Mouse (Mus musculus) midbrain, embryonic 11.5 days (tissue): ENCODE data around the gene Ltbp1. TPM values are rescaled to one million over a fixed set of nuclear protein-coding genes. Genes with fewer than 3 reads are reported as not detected.

Experiments
- ATAC-seq: fragments of 200-750 bp; cut with Nextera tagmentation; 2 replicates; pipeline ENCODE4 v1.8.0; 2017; ENCODE audit warnings: moderate TSS enrichment, moderate library complexity; ENCODE audit not compliant: low FRiP score
- DNase-seq: peaks from one replicate; pipeline ENCODE4 v3.0.0; 2015; ENCODE audit warnings: low spot score; ENCODE audit errors: missing footprints
- H3K27ac ChIP-seq: fragments of 300-500 bp; sonication (generic); 2 replicates; pipeline ENCODE4 v1.5.1; 2014; ENCODE audit warnings: low read depth, low read length
- H3K27me3 ChIP-seq: fragments of 300-500 bp; sonication (generic); 2 replicates; pipeline ENCODE4 v1.6.1; 2014; ENCODE audit warnings: mild to moderate bottlenecking, low read length, moderate library complexity, mixed read lengths; ENCODE audit not compliant: control insufficient read depth, insufficient read depth
- H3K36me3 ChIP-seq: fragments of 300-500 bp; sonication (generic); 2 replicates; pipeline ENCODE4 v1.6.1; 2014; ENCODE audit warnings: mild to moderate bottlenecking, low read length, moderate library complexity, mixed read lengths; ENCODE audit not compliant: control insufficient read depth, insufficient read depth
- H3K4me1 ChIP-seq: fragments of 300-500 bp; sonication (generic); 2 replicates; pipeline ENCODE4 v1.6.1; 2014; ENCODE audit warnings: low read length; ENCODE audit not compliant: control insufficient read depth, insufficient read depth
- H3K4me2 ChIP-seq: fragments of 300-500 bp; sonication (generic); 2 replicates; pipeline ENCODE4 v1.6.1; 2014; ENCODE audit warnings: mild to moderate bottlenecking, moderate library complexity
- H3K4me3 ChIP-seq: fragments of 300-500 bp; sonication (generic); 2 replicates; pipeline ENCODE4 v1.5.1; 2014; ENCODE audit warnings: low read depth, low read length
- H3K9ac ChIP-seq: fragments of 300-500 bp; sonication (generic); 2 replicates; pipeline ENCODE4 v1.6.1; 2014; ENCODE audit warnings: low read length
- H3K9me3 ChIP-seq: fragments of 300-500 bp; sonication (generic); 2 replicates; pipeline ENCODE4 v1.6.1; 2016; ENCODE audit warnings: low read length; ENCODE audit not compliant: control insufficient read depth
- whole genome bisulfite sequencing: fragments of 180-500 bp; shearing (Covaris S2); extraction: QIAGEN DNeasy Blood & Tissue Kit; methylation state at CpG from one replicate; pipeline ENCODE4 v1.1.7; 2014; 5-methylcytosine and 5-hydroxymethylcytosine counted together
- polyA plus RNA-seq: library from polyadenylated mRNA; unstranded; fragments of >200 nt; fragmentation: Nextera tagmentation; extraction: Ambion mirVana; gene quantifications from 2 replicates; pipeline ENCODE4 v1.2.1, GENCODE M21; 2014

Ltbp1 gene
- polyA plus RNA-seq, 1 experiment from 2014 or later = 6.2 TPM

GRCm38 (mm10) chr17:75416861-75417260 lies 411.5 kb downstream of the Ltbp1 start:
- H3K9me3 ChIP-seq = no peaks in the 10 kb centered on the region
- H3K27me3 ChIP-seq = no peaks in the 10 kb centered on the region
- no peak overlapping the region for H3K27ac ChIP-seq
- 84% methylated on average over 3 of the region's 3 CpGs for WGBS
- no peaks in the 10 kb centered on the region for H3K36me3 ChIP-seq
- no peaks in the 10 kb centered on the region for H3K4me1 ChIP-seq
- H3K9ac ChIP-seq = no peak overlapping the region
- H3K4me2 ChIP-seq = no peak overlapping the region
- peak; percentile 57 for DNase-seq
- ATAC-seq = no peak
- H3K4me3 ChIP-seq = no peak overlapping the region

GRCm38 (mm10) chr17:75434152-75434551 lies 428.8 kb downstream of the Ltbp1 start:
- Histone ChIP-seq H3K4me1 (peaks cover 3% of the 10 kb centered on the region; the same call in 1 of the 2 replicates), H3K4me3 (no peak overlapping the region), H3K36me3 (no peaks in the 10 kb centered on the region), H3K27ac (no peak overlapping the region), H3K27me3 (no peaks in the 10 kb centered on the region), H3K9me3 (no peaks in the 10 kb centered on the region), H3K4me2 (no peak overlapping the region), H3K9ac (no peak overlapping the region)
- 88% methylated on average over 2 of the region's 2 CpGs for WGBS
- ATAC-seq (no peak), DNase-seq (peak; percentile 59)

- WGBS = 82% methylated on average over 3 of the region's 3 CpGs
- Histone ChIP-seq H3K27ac (no peak overlapping the region), H3K36me3 (no peaks in the 10 kb centered on the region), H3K9ac (no peak overlapping the region), H3K4me2 (no peak overlapping the region), H3K4me1 (peaks cover 5% of the 10 kb centered on the region; the same call in 1 of the 2 replicates), H3K4me3 (no peak overlapping the region), H3K9me3 (no peaks in the 10 kb centered on the region), H3K27me3 (no peaks in the 10 kb centered on the region)
- no peak for ATAC-seq
- peak; percentile 82 for DNase-seq
Measured at GRCm38 (mm10) chr17:75434871-75435270, 429.5 kb downstream of the Ltbp1 start.

- Histone ChIP-seq H3K27me3 (no peaks in the 10 kb centered on the region), H3K36me3 (no peaks in the 10 kb centered on the region), H3K27ac (no peak within 1 kb of the TSS), H3K4me3 (no peak within 1 kb of the TSS), H3K9me3 (no peaks in the 10 kb centered on the region), H3K9ac (no peak within 1 kb of the TSS), H3K4me2 (no peak within 1 kb of the TSS), H3K4me1 (peaks cover 5% of the 10 kb centered on the region; the same call in 1 of the 2 replicates)
- DNase-seq (peak; percentile 79), ATAC-seq (no peak)
- WGBS = 78% methylated on average over 6 of the region's 6 CpGs
Measured at GRCm38 (mm10) chr17:75435599-75435998, 430.2 kb downstream of the Ltbp1 start, which contains the start of gene Rasgrp3. Gene Rasgrp3 (plus strand): TSS chr17:75435896.

GRCm38 (mm10) chr17:75436095-75436494 lies 430.7 kb downstream of the Ltbp1 start:
- 86% methylated on average over 8 of the region's 8 CpGs for WGBS
- DNase-seq (no peak), ATAC-seq (no peak)
- Histone ChIP-seq H3K4me1 (peaks cover 5% of the 10 kb centered on the region; the same call in 1 of the 2 replicates), H3K27me3 (no peaks in the 10 kb centered on the region), H3K9ac (no peak overlapping the region), H3K4me3 (no peak overlapping the region), H3K4me2 (no peak overlapping the region), H3K9me3 (no peaks in the 10 kb centered on the region), H3K27ac (no peak overlapping the region), H3K36me3 (no peaks in the 10 kb centered on the region)

DNA sequence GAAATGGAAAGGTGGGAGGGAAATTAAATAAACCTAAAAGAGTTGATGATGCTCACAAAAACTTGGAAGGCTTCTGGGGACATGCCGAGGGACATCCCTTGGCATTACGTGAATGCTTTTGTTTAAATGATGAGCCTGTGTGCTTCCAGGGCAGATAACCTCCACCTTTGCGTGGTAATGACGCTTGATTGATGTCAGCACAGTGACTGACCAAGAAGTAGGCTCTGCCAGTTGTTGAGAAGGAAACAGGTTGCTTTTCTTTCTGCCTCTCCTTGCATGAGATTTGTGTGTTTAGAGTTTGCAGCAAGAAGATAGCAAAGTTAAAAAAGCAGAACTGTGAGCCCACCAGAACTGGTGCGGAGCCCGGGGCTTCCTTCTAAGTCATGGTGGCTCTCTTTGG lies 431.5 kb downstream of the Ltbp1 start:
- no peak overlapping the region for H3K4me2 ChIP-seq
- H3K27ac ChIP-seq = no peak overlapping the region
- no peak overlapping the region for H3K4me3 ChIP-seq
- H3K9me3 ChIP-seq = no peaks in the 10 kb centered on the region
- H3K27me3 ChIP-seq = no peaks in the 10 kb centered on the region
- ATAC-seq = no peak
- H3K4me1 ChIP-seq = peaks cover 5% of the 10 kb centered on the region; the same call in 1 of the 2 replicates
- 80% methylated on average over 6 of the region's 6 CpGs for WGBS
- peak; percentile 54 for DNase-seq
- H3K36me3 ChIP-seq = no peaks in the 10 kb centered on the region
- no peak overlapping the region for H3K9ac ChIP-seq

- Histone ChIP-seq H3K4me1 (peaks cover 4% of the 10 kb centered on the region; the same call in 1 of the 2 replicates), H3K27ac (no peak overlapping the region), H3K4me2 (no peak overlapping the region), H3K9me3 (no peaks in the 10 kb centered on the region), H3K4me3 (no peak overlapping the region), H3K27me3 (no peaks in the 10 kb centered on the region), H3K9ac (no peak overlapping the region), H3K36me3 (no peaks in the 10 kb centered on the region)
- ATAC-seq (no peak), DNase-seq (peak; percentile 67)
- 74% methylated on average over 11 of the region's 11 CpGs for WGBS
Measured at GRCm38 (mm10) chr17:75437239-75437750, 431.9 kb downstream of the Ltbp1 start.

DNA sequence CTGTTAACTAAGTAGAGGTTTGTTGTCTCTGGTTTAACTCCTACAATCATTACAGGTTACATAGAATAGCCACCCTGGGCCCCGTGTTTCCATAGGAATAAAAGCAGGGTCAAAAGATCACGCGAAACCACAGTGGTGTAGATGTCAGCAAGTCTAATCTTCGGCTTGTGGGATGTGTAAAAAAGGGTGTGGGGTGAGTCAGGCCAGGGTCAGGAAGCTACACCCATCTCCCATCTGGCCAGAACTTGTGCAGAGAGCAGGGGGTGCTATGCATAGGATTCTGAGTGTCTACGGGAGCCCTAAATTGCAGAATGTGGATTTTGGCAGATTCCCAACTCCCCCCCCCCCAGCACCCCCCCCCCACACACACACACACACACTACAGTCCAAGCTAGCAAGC lies 432.8 kb downstream of the Ltbp1 start:
- H3K4me2 ChIP-seq = no peak overlapping the region
- H3K9me3 ChIP-seq = no peaks in the 10 kb centered on the region
- H3K4me1 ChIP-seq = 0 out of 2 replicates have a peak, but pooled peaks cover 2% of the 10 kb centered on the region
- no peaks in the 10 kb centered on the region for H3K27me3 ChIP-seq
- ATAC-seq = peak; percentile 38; the same call in 1 of the 2 replicates
- no peak overlapping the region for H3K4me3 ChIP-seq
- no peaks in the 10 kb centered on the region for H3K36me3 ChIP-seq
- peak; percentile 70 for DNase-seq
- H3K9ac ChIP-seq = no peak overlapping the region
- WGBS = 64% methylated on average over 5 of the region's 5 CpGs
- H3K27ac ChIP-seq = no peak overlapping the region

GRCm38 (mm10) chr17:75439062-75439461 lies 433.7 kb downstream of the Ltbp1 start:
- 65% methylated on average over 14 of the region's 14 CpGs for WGBS
- Histone ChIP-seq H3K4me2 (no peak overlapping the region), H3K4me1 (0 out of 2 replicates have a peak, but pooled peaks cover 2% of the 10 kb centered on the region), H3K9me3 (no peaks in the 10 kb centered on the region), H3K27me3 (no peaks in the 10 kb centered on the region), H3K9ac (no peak overlapping the region), H3K27ac (no peak overlapping the region), H3K4me3 (no peak overlapping the region), H3K36me3 (no peaks in the 10 kb centered on the region)
- ATAC-seq = peak; percentile 80
- DNase-seq = peak; percentile 84
